Mouse (Mus musculus) hematopoietic multipotent progenitor cell, adult 10-12 weeks (in vitro differentiated cells): ENCODE measurements around the gene Olfr849. TPM values are rescaled to one million over a fixed set of nuclear protein-coding genes. Genes with fewer than 3 reads are reported as not detected.

ENCODE experiments used
- polyA plus RNA-seq: library from polyadenylated mRNA; stranded (reverse); fragments of >175 nt; gene quantifications from 2 replicates; pipeline ENCODE4 v1.2.3, GENCODE M21; 2012; ENCODE audit warnings: low replicate concordance

Gene Olfr849
- polyA plus RNA-seq: not detected in 2 replicates

GRCm38 (mm10) chr9:19439966-19440365 lies at the start of gene Olfr849:
Olfr849 (plus strand) TSS chr9:19440266.

GRCm38 (mm10) chr9:19478148-19478547 lies 38.1 kb downstream of the Olfr849 start, which contains the start of gene Olfr850:
Olfr850 (minus strand) TSS chr9:19478248.

GRCm38 (mm10) chr9:19492995-19493394 lies 52.9 kb downstream of the Olfr849 start, which contains the start of gene Olfr851:
Olfr851 (plus strand) TSS chr9:19493295.

Other genes starting within 250 kb of the Olfr849 start
- not detected in 2 replicates for gene Olfr843, start 188.3 kb upstream of the Olfr849 start, polyA plus RNA-seq
- not detected in 2 replicates for gene Olfr844, start 123.9 kb upstream of the Olfr849 start, polyA plus RNA-seq
- 0.20 TPM in 1 of 2 replicates, not detected in the other for gene Olfr845, start 103.8 kb upstream of the Olfr849 start, polyA plus RNA-seq
- not detected in 2 replicates for gene Olfr846, start 76.3 kb upstream of the Olfr849 start, polyA plus RNA-seq
- gene Olfr847, start 61.6 kb upstream of the Olfr849 start, polyA plus RNA-seq: not detected in 2 replicates
- gene Olfr850, start 38.0 kb downstream of the Olfr849 start, polyA plus RNA-seq: not detected in 2 replicates
- gene Olfr851, start 53.0 kb downstream of the Olfr849 start, polyA plus RNA-seq: not detected in 2 replicates
- not detected in 2 replicates for gene Olfr853, start 100.8 kb downstream of the Olfr849 start, polyA plus RNA-seq
- not detected in 2 replicates for gene Olfr854, start 127.1 kb downstream of the Olfr849 start, polyA plus RNA-seq
- not detected in 2 replicates for gene Olfr855, start 142.4 kb downstream of the Olfr849 start, polyA plus RNA-seq
- gene Zfp317, start 181.8 kb downstream of the Olfr849 start, polyA plus RNA-seq: 0.80 and 1.8 TPM in 2 replicates